Mouse (Mus musculus): ENCODE results near the gene Ces1h.
A peak's percentile ranks its signal among the peaks of the same experiment; 100 is the strongest.

Gene Ces1h

GRCm38 (mm10) chr8:93379625-93380024, at the start of gene Ces1h:
Ces1h (minus strand) TSS chr8:93379725.
- DNase-seq = no peak

DNA sequence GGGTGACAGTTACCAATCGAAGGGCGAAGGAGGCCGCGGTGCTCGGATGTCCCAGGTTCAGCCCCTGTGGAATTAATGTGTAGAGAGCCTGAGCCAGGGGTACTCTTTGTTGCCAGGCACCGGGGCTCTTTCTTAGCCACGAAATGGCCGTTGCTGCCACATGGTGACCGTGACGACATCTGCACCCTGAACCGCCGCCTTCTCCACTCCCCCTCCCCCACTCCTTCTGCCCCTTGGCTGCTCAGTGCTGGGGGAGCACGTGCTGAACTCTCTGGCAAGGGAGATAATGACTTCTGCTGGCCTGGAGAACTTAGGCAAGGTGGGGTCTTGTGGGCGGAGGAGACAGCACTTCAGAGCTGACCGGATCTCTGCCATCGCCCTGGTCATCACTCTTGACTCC, 47.7 kb upstream of the Ces1h start:
- no peak for DNase-seq

GRCm38 (mm10) chr8:93415387-93415786, 35.9 kb upstream of the Ces1h start:
- peak; percentile 70 for DNase-seq

GRCm38 (mm10) chr8:93408830-93409229, 29.3 kb upstream of the Ces1h start:
- peak; percentile 77 for DNase-seq

DNA sequence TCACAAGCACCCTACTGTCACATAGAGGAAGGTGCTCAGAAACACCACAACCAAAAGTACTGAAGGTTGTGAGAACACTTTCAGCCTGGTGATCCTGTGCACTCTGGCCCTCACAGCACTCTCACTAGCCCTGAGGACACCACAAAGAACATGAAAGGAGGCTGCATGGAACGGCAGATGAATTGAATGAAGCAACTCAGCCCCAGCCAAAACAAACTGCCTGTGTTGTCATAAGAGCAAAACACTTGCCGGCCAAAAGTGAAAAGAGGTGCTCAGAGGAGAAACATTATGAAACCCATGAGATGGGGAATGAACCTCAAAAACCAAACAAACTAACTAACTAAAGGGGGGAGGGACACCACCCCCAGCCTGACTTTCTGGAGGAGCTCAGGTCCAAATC, 20.2 kb upstream of the Ces1h start:
- peak; percentile 73 for DNase-seq

DNA sequence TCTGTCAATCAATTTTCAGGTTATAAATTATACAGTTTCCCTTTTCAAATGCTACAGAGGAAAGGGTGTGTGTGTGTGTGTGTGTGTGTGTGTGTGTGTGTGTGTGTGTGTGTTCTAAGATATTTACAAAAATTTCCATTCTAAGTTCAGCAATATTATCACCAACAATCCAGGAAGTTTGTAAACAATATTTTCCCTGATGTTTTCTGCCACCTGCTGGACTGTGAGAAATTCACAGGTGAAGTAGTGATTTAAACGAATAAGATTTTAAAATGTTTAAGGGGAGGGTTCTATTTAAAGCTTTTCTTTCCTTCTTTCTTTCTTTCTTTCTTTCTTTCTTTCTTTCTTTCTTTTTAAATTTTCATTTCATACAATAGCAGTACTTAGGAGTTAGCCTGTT, 18.5 kb upstream of the Ces1h start:
- DNase-seq = no peak

DNA sequence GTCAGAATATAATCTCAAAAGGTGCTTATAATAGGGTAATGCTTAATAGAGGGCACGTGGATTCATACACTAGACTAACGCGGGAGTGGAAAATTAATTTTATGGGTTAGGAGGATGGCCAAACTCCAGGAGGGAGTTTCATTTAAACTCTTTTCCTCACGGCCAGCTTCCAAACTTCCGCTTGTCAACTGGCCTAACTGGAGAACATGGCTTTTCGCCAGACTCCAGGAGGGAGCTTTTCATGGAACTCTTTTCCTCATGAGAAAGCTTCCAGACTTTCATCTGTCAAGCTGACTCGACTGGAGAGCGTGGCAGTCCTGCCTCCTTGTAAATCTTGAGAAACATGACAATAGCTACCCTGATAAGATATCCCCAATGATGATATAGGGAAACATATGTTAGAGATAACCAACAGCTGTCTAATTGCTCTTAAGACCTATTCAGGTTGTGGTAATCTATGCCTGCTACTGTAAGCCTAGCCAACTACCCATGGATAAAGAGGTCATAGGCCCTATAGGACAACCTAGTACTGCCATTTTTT, 14.6 kb upstream of the Ces1h start:
- DNase-seq = peak; percentile 55

DNA sequence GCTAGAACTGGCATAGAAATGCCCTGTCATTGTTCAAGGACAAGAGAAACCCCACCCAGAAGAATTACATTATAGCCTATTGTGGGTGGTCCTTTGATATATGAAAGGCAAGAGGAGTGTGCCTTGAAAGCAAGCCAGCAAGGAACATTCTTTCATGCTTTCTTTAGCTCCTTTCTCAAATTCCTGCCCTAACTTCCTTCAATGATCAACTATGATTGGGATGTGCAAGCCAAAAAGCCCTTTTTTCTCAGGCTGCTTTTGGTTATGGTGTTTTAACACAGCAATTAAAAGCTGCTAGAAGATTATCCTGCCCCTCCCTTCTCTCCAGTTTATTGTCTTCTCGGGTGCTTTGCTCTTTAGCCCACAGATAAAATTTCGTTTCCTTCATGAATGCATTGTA, 10.0 kb downstream of the Ces1h start:
- DNase-seq = no peak

DNA sequence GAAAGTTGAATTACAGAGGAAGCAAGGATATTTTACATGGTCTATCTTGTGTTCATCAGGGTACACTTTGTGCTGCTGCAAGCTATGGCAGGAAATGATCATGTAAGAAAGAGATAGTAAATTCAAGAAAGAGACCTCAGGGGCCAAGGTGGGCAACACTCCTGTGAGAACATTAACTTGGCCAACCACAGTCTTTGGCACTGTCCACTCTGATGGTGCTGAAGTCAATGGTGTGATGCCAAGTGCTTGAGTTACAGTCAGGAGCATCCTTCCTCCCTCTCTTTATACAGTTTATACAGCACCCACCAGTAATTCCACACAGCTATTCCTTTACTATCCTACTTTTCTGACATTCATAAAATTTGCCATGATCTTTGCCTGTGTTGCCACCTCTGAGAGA, 19.4 kb downstream of the Ces1h start:
- DNase-seq = no peak

DNA sequence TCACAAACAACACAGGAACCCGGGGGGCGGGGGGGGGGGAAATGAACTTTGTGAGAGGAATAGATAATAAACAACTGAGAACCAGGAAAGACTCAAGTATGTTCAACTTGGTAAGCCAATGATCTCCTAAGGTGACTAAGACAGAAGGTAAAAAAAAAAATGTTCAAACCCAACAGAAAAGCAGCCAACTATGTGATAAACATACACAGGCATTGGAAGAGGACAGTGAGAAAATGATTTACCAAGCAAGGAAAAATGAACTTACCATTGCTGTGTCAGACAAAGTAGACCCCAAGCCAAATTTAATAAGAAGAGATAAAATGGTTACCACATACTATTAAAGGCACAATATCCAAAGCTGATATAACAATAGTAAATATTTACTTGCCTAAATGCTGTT, 40.0 kb downstream of the Ces1h start:
- DNase-seq = no peak

GRCm38 (mm10) chr8:93337207-93337606, 42.3 kb downstream of the Ces1h start, which contains the start of gene Ces1g:
Ces1g (minus strand) TSS chr8:93337308.
- no peak for DNase-seq

DNA sequence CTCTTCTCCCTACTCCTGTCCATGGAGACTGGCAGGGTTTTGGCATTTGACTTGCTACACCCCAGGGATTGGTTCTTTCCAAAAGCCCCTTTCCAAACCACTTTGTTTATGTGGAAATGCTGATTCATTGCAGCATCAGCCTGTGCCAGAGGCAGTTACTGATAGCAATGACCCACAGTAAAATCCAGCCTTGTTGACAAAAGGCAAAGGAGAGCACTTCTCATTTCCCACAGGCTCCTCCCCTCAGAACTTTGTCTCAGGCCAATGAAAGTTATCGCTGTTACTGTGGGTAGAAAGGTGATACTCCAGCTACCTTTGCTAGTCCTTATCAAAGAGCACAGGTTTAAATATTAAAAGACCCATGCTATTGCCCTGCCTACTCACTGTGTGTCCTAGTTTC, 46.8 kb downstream of the Ces1h start:
- peak; percentile 87 for DNase-seq

GRCm38 (mm10) chr8:93331151-93331550, 48.4 kb downstream of the Ces1h start:
- DNase-seq = no peak

GRCm38 (mm10) chr8:93325123-93325522, 54.4 kb downstream of the Ces1h start:
- DNase-seq = no peak

DNA sequence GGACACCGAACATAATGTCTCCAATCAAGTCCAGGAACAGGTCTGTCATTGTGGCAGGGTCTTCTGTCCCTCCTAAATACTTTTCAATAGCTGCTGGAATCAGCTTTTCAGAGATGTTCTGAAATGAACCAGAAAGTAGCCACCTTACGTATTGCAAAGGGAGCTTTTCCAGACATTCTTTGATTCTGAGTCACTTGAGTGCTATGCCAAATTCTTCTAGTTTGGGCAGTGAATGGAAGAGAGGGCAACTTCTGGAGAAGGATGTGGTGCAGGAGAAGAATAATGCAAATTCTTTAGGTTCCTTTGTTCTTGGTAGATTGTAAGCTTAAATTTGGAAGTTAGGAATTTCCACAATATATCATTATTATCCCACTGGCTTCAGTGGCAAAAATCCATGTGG, 62.5 kb downstream of the Ces1h start:
- no peak for DNase-seq

GRCm38 (mm10) chr8:93315557-93315956, 64.0 kb downstream of the Ces1h start:
- DNase-seq = no peak

All from heart, adult 11 months (tissue).